Mouse (Mus musculus) heart, adult 2 months (tissue): ENCODE measurements around the gene Spast.

Experiments used
- EP300 ChIP-seq: fragments of 200-500 bp; IDR thresholded peaks from 2 replicates; pipeline ENCODE4 v1.6.1; 2011; ENCODE audit warnings: low read depth, low read length, control low read depth; ENCODE audit not compliant: insufficient read depth
- POLR2A ChIP-seq: fragments of 200-500 bp; IDR thresholded peaks from 2 replicates; pipeline ENCODE4 v1.6.1; 2011; ENCODE audit warnings: mild to moderate bottlenecking, low read depth, low read length, control low read depth; ENCODE audit not compliant: insufficient read depth

DNA sequence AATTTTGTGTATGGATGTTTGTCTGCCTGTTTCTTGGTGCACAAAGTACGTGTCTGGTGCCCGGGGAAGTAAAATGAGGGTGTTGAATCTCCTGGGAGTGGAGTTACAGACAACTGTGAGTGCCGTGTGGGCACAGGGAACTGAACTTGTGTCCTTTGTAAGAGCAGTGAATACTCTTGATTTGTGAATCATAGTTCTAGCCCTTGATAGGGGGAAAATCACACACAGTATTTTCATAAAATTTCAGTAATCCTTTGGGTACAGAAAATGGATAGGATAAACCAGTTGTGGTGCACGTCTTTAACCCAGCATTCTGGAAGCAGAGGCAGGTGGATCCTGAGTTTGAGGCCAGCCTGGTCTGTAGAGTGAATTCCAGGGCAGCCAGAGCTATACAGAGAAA lies 58.0 kb downstream of the Spast start:
- no peak for TF ChIP-seq EP300
- no peak for TF ChIP-seq POLR2A
